Mouse (Mus musculus) adrenal gland, adult (tissue): ENCODE results near the gene Ankk1.

ENCODE experiments used
- DNase-seq, 2 experiments: peaks; one replicate each; pipeline ENCODE4 v3.0.0; 2022 to 2023; ENCODE audit warnings: low spot score in 1 of 2; ENCODE audit not compliant: inconsistent age in 2 of 2

Gene Ankk1

DNA sequence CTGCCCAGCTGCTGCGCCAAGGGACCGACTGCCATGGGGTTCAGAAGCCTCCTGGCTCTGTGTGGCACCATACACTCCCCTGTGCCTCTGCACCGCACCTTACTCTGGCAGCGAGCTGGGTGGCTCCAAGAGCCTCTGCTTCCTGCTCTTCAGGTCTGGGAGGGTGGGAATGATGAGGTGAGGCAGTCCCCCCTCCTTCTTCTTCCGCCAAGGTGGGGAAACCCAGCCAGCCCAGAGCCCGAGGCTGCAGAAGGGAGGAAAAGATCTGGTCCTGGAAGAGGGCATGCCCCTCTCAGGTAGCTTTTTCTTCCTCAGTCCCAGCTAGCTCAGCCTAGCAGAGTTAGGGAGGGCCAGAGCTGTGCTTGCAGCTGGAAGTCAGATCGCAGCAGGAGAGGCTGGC, at the start of gene Ankk1:
Gene Ankk1, minus strand, starts transcription at position 101 of the 400 bp plus-strand sequence.
- DNase-seq: no peak

DNA sequence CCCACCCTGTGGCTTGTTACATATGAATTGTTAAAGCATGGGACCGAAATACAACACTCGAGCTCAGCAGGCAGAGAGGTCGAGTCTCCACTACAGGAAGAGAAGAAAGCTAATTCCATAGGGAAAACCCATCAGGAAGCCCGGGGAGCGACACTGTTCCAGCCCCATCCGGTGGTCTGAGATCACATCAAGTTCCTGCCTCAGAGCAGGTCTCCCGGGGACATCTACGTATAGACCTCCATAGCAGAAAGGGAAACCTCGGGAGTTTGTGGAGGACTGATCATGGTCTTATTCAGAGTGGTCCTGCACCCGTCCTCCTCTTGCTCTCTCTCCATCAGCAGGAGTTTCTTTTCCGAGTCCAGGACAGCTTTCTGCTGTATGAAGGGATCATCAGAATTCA, 45.3 kb upstream of the Ankk1 start:
- no peak for DNase-seq

DNA sequence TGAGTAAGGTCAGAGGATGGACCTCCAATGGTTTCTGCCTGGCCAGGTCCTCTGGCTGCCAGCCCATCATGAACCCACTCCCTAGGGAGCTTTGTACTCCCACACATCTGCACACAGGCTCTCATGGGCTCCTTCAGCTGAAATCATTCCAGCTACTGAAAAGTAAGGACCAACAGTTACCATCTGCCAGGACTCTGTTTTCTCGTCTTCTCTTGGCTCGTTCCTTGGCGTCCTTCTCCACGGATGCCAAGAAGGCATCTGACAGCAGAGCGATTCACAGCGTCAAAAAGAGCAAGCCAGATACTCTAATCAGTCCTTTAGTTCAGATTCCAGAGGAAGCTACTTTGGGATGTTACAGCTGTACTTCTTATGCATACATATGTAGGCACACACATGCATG, 44.1 kb upstream of the Ankk1 start:
- DNase-seq: no peak

DNA sequence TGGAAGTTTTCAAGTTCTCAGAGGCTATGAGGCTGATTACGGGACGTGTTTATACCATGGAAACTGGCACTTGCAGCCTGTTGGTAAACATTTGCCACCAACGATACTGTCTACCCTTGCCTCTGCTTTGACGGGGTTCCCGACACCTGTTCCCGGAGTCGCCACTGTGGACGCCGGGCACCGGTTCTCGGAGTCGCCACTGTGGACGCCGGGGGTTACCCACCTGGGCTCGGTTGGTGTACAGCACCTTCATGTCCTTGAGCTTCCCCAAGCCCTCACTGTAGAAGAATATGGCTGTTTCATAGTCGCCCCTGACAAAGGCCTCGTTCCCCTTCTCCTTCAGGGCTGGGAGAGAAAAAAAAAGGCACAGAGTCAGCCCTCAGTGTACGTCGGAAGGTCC, 43.2 kb upstream of the Ankk1 start:
- DNase-seq: no peak

DNA sequence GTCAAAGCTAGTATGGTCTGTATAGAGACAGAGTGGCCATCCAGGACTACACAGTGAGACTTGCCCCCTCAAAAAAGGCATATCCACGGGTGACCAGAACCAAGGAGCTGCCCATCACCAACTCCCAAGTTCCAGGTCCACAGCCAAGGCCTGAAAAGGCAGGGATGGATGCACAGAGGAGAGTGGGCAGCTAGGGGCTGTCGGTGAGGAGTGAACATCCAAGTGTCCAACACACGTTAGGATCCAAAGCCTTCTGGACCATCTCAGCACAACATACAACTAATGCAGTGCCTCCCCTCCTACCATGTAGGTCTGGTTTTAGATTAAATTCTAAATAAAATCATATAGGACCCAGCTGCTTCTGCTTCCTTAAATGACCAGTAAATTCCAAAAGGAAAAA, 29.3 kb upstream of the Ankk1 start:
- DNase-seq: no peak

DNA sequence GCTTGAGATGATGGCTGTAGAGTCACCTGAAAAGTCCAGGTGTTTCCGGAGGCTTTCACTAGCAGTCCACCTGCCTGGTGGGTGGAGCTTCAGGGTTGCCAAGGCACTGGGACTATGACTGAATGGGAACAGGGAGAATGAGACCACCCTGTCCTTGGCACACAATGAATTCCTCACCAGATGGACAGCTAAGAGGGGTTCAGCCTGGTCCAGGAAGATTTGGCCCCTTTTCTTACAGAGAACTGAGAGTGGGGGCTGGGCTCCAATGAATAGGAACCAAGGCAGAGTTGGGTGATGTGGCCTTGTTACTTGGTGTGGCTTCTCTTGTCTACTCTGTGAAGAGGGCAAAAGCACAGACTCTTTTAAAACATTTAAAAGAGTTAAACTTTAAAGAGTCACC, 25.6 kb upstream of the Ankk1 start:
- no peak for DNase-seq

DNA sequence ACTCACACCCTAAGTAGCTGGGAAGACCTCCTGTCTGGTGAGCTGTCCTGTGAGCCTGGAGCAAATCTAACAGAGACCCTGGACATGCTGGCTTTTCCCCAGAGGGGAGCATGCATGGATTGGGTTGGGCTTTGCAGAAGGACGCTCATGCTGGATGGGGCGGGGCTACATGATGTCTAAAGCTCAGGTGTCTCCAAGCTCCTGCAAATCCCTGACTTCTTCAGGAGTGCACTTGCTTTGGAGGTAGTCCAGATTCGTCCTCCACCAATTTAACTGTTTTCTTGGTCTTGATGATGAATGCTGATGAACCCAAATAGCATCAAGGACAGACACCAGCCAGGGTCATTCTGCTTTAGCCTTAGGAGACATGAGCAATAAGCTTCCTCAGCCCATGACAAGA, 23.7 kb upstream of the Ankk1 start:
- DNase-seq: peak; percentile 14 to 67

DNA sequence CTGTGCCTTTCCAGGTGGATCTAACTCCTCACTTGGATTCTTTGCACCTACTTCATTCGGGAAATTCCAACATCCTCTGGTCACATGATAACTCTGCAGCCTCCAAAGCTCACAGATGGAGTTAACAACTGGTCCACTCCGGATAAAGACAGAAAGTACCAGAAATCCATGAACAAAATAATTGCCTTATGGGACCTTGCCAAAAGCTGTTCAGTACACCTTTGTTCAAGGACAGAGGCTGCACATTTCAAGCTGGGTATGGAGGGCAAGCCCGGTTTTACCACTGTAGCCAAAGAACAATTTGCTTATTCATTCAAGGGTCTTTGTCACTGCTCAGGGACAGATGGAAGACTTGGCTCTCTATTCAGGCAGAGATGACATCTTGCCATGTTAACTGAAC, 15.8 kb upstream of the Ankk1 start:
- no peak for DNase-seq

DNA sequence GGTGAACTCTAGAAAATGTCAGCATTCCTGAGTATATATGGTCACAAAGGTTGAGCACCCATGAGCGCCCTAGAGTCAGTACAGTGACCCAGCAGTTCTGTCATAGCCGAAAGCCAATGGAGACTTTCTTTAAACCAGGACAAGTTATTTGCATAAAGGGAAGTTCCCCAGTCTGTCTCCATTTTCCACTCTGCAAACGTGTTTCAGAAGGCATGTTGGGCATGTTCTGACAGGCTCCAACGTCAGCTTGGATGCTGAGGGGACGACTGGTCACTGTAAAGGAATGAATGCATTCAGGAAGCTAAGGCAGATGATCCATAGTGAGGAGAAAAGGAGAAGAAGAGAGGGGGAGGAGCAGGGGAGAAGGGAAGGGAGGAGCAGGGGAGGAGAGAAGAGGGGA, 657 bp upstream of the Ankk1 start:
- no peak for DNase-seq

DNA sequence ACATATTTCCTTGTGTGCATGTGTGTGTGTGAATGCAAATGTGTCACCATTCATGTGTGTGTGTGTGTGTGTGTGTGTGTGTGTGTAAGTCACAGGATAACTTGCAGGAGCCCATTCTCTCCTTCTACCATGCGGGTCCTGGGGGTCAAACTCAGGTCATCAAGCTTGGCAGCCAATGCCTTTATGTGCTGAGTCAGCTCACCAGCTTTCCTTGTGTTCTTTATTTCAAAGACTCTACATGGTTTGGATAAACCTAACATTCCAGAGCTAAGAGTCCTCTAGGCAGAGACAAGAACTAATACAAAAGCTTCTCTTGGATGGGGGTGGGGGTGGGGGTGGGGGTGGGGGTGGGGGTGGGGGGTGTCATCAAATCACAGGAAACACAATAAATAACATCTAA, 1.2 kb downstream of the Ankk1 start:
- DNase-seq: no peak

DNA sequence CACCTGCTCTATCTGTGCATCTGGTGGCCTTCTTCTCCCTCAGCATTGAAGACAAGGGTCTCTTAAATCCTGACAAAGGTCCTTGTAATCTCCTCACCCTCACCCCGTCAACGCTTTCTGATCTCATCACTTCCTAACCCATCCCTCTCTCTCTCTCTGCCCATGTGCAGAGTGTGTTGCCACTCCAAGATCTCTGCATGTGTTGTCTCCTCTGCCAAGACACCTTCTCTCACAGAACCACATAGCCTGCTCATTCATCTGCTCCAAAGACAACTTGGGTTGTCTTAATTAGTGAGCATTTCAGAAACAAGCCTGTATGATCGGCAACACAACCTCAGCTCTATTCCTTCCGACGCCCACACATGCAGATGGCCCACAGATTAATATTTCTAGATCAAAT, 3.0 kb downstream of the Ankk1 start:
- DNase-seq: no peak

DNA sequence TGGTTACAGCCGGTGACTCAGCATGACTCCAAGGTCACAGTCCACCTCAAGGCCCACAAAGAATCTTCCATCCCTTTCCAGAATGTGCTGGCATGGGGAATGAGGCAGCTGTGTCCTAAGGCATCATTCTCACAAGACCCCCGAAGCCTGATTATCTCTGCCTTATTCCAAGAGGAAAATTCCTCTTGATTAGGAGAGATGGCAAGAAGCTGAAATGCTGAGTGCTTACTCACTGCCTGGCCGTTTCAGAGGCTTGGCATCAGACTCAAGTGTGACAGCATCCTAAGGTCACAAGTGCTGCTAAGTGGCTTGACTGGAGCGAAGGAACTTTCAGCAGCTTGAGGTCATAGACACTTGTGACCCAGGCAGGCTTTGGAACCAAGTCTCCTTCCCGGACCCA, 16.2 kb downstream of the Ankk1 start:
- peak; percentile 23 to 75 for DNase-seq

DNA sequence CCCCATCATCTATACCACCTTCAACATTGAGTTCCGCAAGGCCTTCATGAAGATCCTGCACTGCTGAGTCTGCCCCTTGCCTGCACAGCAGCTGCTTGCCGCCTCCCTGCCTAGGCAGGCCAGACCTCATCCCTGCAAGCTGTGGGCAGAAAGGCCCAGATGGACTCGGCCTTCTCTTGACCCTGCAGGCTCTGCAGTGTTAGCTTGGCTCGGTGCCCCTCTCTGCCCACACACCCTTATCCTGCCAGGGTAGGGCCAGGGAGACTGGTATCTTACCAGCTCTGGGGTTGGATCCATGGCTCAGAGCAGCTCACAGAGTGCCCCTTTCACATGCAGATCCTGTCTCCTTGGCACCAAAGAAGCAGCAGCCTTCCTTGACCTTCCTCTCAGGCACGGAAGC, 19.8 kb downstream of the Ankk1 start:
- no peak for DNase-seq

DNA sequence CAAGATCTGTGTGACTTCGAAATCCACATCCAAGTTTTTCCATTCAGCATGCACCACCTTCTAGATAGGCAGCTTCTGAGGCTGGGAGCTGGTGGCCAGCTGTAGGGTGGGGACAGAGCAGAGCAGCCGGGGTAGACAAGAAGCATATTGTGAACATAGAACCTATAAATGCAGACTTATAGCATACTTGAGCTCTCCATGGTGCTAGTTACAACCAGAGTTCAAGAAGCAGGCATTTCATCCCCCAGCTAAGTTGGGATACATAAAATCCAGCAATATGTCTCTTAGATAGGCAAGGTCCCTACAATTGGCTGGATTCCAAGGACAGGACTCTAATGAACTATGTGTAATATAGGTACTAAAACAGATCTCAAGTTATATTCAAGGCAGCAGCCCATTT, 23.1 kb downstream of the Ankk1 start:
- no peak for DNase-seq

DNA sequence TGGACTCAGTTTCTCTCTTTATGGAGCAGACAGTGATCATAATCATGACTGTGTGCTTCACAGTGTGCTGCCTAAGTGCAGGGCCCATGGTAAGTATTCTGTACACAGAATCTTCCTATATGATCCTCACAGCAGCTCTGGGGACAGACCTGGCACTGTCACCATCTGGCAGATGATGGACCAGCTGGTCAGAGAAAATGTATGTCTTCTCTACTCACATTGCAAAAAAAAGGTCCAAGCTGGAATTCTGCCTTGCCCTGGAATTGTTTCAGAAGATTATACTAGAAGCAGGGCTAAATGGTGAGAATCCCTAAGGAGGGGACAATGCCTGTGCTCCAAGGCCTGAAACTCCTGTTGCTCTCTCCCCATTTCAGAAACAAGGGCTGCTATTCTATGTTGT, 30.8 kb downstream of the Ankk1 start:
- DNase-seq: no peak

DNA sequence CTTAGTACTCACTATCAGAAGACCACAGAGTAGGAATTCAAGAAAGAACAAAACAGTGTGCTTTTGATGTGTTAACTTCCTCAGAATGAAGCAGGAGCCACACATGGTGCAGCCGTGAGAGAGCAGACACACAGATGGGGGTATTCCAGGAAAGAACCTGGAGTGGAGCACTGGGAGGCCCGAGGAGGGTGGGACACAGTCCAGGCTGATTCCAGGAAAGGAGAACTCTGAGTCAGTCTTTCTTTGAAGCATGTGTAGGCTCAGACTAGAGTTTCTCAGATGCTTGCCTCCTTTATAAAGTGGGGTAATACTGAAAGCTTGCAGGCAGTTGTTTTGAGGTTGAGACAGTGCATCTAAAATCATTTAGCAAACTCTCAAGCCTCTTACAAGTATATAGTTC, 34.6 kb downstream of the Ankk1 start:
- DNase-seq: peak in 1 of 2 experiments; percentile 53

DNA sequence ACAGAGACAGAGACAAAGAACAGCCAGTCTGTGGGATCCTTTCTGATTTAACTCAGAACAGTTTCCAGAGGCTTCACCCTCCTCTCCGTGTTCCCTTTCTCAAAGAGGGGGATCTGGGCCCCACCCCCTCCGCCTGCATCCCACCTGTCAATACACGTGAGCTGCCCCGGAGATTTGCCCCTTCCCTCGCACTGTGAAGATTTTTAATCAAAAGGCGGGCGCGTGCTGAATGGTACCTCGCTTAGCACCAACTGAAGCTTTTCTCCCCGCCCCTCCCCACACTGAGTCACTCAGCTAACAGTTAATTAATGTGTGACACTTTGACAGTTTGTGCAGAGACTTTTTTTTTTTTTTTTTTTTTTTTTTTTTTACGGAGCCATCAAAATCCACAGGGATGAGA, 40.7 kb downstream of the Ankk1 start:
- peak; percentile 29 to 75 for DNase-seq

DNA sequence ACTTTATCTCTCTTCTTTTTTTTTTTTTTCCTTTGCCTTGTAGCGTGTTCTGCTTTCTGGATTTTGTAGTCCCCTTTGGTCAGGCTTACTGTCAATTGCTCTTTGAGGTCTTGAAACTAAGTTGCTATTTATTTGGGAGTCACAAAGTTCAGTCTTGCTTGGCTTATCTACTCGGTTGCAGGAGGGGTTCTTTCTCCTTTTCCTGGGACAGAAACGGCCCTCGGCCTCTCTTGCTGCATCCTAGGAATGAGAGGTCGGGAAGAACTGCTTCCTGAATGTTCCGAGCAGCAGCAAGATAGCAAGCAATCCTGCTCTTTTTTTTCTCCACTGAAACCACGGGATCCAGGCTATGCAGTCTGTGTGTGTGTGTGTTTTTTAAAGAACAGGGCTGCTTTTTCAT, 41.5 kb downstream of the Ankk1 start:
- DNase-seq: peak in 1 of 2 experiments; percentile 28

DNA sequence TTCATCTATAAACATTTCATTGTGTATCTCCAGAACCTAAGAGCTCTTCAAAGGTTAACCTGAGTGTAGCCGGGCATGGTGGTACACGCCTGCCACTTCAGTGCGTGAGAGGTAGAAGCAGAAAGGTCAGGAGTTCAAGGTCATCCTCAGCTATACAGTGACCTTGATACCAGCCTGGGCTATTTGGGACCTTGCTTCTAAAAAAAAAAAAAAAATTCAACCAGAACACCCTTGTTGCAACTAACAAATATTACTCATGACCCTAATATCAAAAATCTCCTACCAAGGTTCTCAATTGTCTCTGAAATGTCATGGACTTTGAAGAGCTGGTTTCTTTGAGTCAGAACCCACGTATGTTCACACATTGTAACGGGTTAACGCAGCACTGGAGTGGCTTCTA, 42.0 kb downstream of the Ankk1 start:
- DNase-seq: peak in 1 of 2 experiments; percentile 78

DNA sequence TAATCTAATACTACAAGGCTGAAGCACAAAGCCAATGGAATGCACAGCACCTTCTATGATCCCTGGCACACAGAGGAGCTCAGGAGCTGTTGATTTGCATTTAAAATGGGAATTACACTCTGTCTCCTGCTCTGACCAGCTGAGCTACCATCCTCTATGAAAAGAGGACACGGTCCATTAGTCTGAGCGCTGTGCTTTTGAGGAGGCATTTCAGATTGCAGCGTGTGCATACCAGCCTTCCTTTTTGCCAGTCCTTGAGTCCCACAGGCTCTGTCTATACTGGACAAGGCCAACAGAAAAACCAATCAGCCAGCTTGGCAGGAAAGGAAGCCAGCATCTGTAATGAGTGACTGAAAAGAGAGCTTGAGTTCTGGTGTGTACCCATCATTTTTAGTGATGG, 42.8 kb downstream of the Ankk1 start:
- peak in 1 of 2 experiments; percentile 54 for DNase-seq

DNA sequence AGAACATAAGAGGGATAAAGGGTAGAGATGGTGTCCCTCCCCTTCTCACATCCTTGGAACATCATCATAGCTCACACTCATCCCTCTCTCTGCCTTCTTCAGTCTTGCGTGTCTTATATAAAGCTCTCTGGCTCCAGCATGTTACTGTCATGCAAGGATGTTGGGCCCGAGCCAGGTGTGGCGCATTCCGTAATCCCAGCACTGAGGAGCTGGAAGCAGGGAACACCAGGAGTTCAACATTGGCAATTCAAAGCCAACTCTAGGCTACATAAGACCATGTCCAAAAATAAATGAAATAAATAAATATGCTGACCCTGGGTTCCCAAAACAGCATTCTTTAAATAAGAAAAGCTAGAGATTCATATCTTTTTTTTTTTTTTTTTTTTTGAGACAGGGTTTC, 46.9 kb downstream of the Ankk1 start:
- no peak for DNase-seq

DNA sequence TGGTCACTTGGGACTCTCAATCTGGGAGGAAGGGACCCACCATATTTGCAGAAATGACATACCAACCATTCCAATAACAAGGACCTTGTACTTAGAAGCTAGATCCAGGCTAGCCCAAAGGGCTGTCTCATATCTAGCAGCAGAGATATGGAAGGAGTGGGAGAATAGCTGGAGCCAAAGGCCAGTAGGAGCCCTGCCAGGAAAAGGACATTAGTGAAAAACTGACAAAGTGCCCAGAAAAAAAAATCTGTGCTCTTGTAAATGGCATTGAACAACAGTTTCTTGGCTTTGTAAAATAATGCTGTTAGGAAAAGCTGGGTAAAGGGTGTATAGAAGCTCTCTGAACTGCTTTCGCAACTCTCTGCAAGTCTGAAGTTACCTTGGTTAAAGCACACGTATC, 52.9 kb downstream of the Ankk1 start:
- DNase-seq: peak; percentile 10 to 77

DNA sequence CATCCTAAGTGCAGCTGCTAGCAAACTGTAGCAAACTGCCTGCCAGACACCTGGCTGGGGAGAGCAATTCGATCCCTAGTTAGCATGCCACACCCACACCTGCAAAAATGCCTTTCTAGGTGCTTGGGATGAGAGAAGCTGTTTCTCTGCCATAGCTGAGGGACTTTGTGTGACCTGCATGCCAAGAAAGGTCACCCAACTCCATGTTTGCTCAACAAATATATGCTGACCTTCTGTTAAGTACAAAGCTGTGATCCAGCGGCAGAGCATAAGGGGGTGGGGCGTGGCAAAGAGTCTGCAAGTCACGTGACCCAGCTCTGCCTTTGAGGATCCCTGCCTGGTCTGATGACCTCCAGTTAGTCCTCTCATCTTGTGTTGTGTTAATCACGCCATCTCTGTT, 61.1 kb downstream of the Ankk1 start:
- DNase-seq: no peak
